Mouse (Mus musculus) lung, embryonic 14.5 days (tissue): ENCODE results near the gene Cfap161. TPM values are rescaled to one million over a fixed set of nuclear protein-coding genes. Genes with fewer than 3 reads are reported as not detected.

Experiments
- ATAC-seq: fragments of 200-750 bp; cut with Nextera tagmentation; 2 replicates; pipeline ENCODE4 v1.8.0; 2017; ENCODE audit warnings: mild to moderate bottlenecking, moderate TSS enrichment, moderate library complexity; ENCODE audit not compliant: insufficient read depth
- DNase-seq: peaks from one replicate; pipeline ENCODE4 v3.0.0-alpha.2; 2015
- H3K27ac ChIP-seq: fragments of 300-500 bp; sonication (generic); 2 replicates; pipeline ENCODE4 v1.5.1; 2014; ENCODE audit warnings: low read depth, mild to moderate bottlenecking, moderate library complexity
- H3K27me3 ChIP-seq: fragments of 300-500 bp; sonication (generic); 2 replicates; pipeline ENCODE4 v1.6.1; 2014; ENCODE audit warnings: low read length, control low read depth; ENCODE audit not compliant: insufficient read depth
- H3K36me3 ChIP-seq: fragments of 300-500 bp; sonication (generic); 2 replicates; pipeline ENCODE4 v1.6.1; 2014; ENCODE audit warnings: control low read depth; ENCODE audit not compliant: insufficient read depth
- H3K4me1 ChIP-seq: fragments of 300-500 bp; sonication (generic); 2 replicates; pipeline ENCODE4 v1.6.1; 2014; ENCODE audit warnings: antibody characterized with exemption, control low read depth; ENCODE audit not compliant: insufficient read depth
- H3K4me2 ChIP-seq: fragments of 300-500 bp; sonication (generic); 2 replicates; pipeline ENCODE4 v1.6.1; 2014; ENCODE audit warnings: mild to moderate bottlenecking
- H3K4me3 ChIP-seq: fragments of 300-500 bp; sonication (generic); 2 replicates; pipeline ENCODE4 v1.5.1; 2014; ENCODE audit warnings: low read depth, low read length
- H3K9ac ChIP-seq: fragments of 300-500 bp; sonication (generic); 2 replicates; pipeline ENCODE4 v1.6.1; 2014
- H3K9me3 ChIP-seq: fragments of 300-500 bp; sonication (generic); 2 replicates; pipeline ENCODE4 v1.6.1; 2016; ENCODE audit warnings: low read depth, low read length, control low read depth
- CTCF ChIP-seq: IDR thresholded peaks from 2 replicates; pipeline ENCODE4 v1.5.1; 2016; ENCODE audit warnings: antibody characterized with exemption, low read depth
- WGBS: fragments of 180-500 bp; shearing (Covaris S2); extraction: QIAGEN DNeasy Blood & Tissue Kit; methylation state at CpG from one replicate; pipeline ENCODE4 v1.1.7; 2014; 5-methylcytosine and 5-hydroxymethylcytosine counted together
- polyA plus RNA-seq: library from polyadenylated mRNA; unstranded; fragments of >200 nt; fragmentation: Nextera tagmentation; extraction: Ambion mirVana; gene quantifications from 2 replicates; pipeline ENCODE4 v1.2.1, GENCODE M21; 2014

The Cfap161 gene
- polyA plus RNA-seq, 1 experiment from 2014 or later, result 0.13 TPM

- Histone ChIP-seq H3K4me3 (no peak overlapping the region), H3K4me1 (peaks cover 2% of the 10 kb centered on the region; the same call in 1 of the 2 replicates), H3K27me3 (no peaks in the 10 kb centered on the region), H3K4me2 (no peak overlapping the region), H3K9ac (no peak overlapping the region), H3K36me3 (no peaks in the 10 kb centered on the region), H3K27ac (no peak overlapping the region; the same call in 1 of the 2 replicates), H3K9me3 (no peaks in the 10 kb centered on the region)
- WGBS, result 47% methylated on average over 7 of the region's 7 CpGs
- peak; percentile 68 for ATAC-seq
- TF ChIP-seq CTCF, result peak; percentile 84
- peak; percentile 87 for DNase-seq
Observed at GRCm38 (mm10) chr7:83802509-83802908, 7.8 kb upstream of the Cfap161 start.

- no peak; the same call in 1 of the 2 replicates for ATAC-seq
- Histone ChIP-seq H3K27ac (no peak overlapping the region), H3K9me3 (no peaks in the 10 kb centered on the region), H3K27me3 (no peaks in the 10 kb centered on the region), H3K4me3 (no peak overlapping the region), H3K4me2 (no peak overlapping the region), H3K36me3 (no peaks in the 10 kb centered on the region), H3K9ac (no peak overlapping the region), H3K4me1 (peaks cover 2% of the 10 kb centered on the region; the same call in 1 of the 2 replicates)
- 71% methylated on average over 2 of the region's 2 CpGs for WGBS
- no peak for TF ChIP-seq CTCF
- no peak for DNase-seq
Observed at GRCm38 (mm10) chr7:83802007-83802406, 7.3 kb upstream of the Cfap161 start.

- no peak overlapping the region for H3K27ac ChIP-seq
- WGBS, result 82% methylated on average over 6 of the region's 6 CpGs
Observed at GRCm38 (mm10) chr7:83801483-83801875, 6.8 kb upstream of the Cfap161 start.

GRCm38 (mm10) chr7:83800561-83801482, 6.1 kb upstream of the Cfap161 start:
- no peaks in the 10 kb centered on the region for H3K9me3 ChIP-seq
- no peaks in the 10 kb centered on the region for H3K36me3 ChIP-seq
- H3K4me1 ChIP-seq, result peaks cover 2% of the 10 kb centered on the region; the same call in 1 of the 2 replicates
- DNase-seq (peak; percentile 44), ATAC-seq (no peak)
- no peak overlapping the region for H3K27ac ChIP-seq
- no peak overlapping the region for H3K4me2 ChIP-seq
- H3K9ac ChIP-seq, result no peak overlapping the region
- no peak for TF ChIP-seq CTCF
- 64% methylated on average over 8 of the region's 8 CpGs for WGBS
- no peaks in the 10 kb centered on the region for H3K27me3 ChIP-seq
- H3K4me3 ChIP-seq, result no peak overlapping the region

More at GRCm38 (mm10) chr7:83801483-83801875, 6.8 kb upstream of the Cfap161 start:
- Histone ChIP-seq H3K4me2 (no peak overlapping the region), H3K4me3 (no peak overlapping the region), H3K9ac (no peak overlapping the region), H3K27me3 (no peaks in the 10 kb centered on the region), H3K4me1 (peaks cover 2% of the 10 kb centered on the region; the same call in 1 of the 2 replicates), H3K36me3 (no peaks in the 10 kb centered on the region), H3K9me3 (no peaks in the 10 kb centered on the region)
- DNase-seq, result no peak
- TF ChIP-seq CTCF, result no peak
- no peak for ATAC-seq

- Histone ChIP-seq H3K27me3 (no peaks in the 10 kb centered on the region), H3K4me2 (no peak overlapping the region), H3K36me3 (no peaks in the 10 kb centered on the region), H3K4me1 (peaks cover 2% of the 10 kb centered on the region; the same call in 1 of the 2 replicates), H3K9me3 (no peaks in the 10 kb centered on the region), H3K27ac (no peak overlapping the region), H3K9ac (no peak overlapping the region), H3K4me3 (no peak overlapping the region)
- DNase-seq, result peak; percentile 64
- WGBS, result 69% methylated on average over 2 of the region's 2 CpGs
- ATAC-seq, result no peak
- TF ChIP-seq CTCF, result no peak
Observed at GRCm38 (mm10) chr7:83800071-83800470, 5.4 kb upstream of the Cfap161 start.

GRCm38 (mm10) chr7:83798004-83798403, 3.3 kb upstream of the Cfap161 start:
- Histone ChIP-seq H3K4me1 (peaks cover 2% of the 10 kb centered on the region; the same call in 1 of the 2 replicates), H3K4me3 (no peak overlapping the region), H3K27me3 (no peaks in the 10 kb centered on the region), H3K9ac (no peak overlapping the region), H3K9me3 (no peaks in the 10 kb centered on the region), H3K27ac (no peak overlapping the region), H3K36me3 (no peaks in the 10 kb centered on the region), H3K4me2 (no peak overlapping the region)
- no peak for TF ChIP-seq CTCF
- ATAC-seq (no peak), DNase-seq (peak; percentile 45)

- H3K4me3 ChIP-seq, result no peak overlapping the region
- TF ChIP-seq CTCF, result no peak
- no peaks in the 10 kb centered on the region for H3K36me3 ChIP-seq
- DNase-seq (no peak), ATAC-seq (no peak)
- WGBS, result 66% methylated on average over 5 of the region's 5 CpGs
- H3K9ac ChIP-seq, result no peak overlapping the region
- H3K27ac ChIP-seq, result no peak overlapping the region
- H3K9me3 ChIP-seq, result no peaks in the 10 kb centered on the region
- no peaks in the 10 kb centered on the region for H3K27me3 ChIP-seq
- no peak overlapping the region for H3K4me2 ChIP-seq
- H3K4me1 ChIP-seq, result peaks cover 2% of the 10 kb centered on the region; the same call in 1 of the 2 replicates
Observed at GRCm38 (mm10) chr7:83796177-83796576, 1.5 kb upstream of the Cfap161 start.
